Mouse (Mus musculus) ovary, adult 18-20 months (tissue): Measurements from ENCODE around the gene Arl4a.

Source experiments
- DNase-seq: peaks from one replicate; pipeline ENCODE4 v3.0.0; 2022; ENCODE audit warnings: low spot score, mixed read lengths

Arl4a gene

DNA sequence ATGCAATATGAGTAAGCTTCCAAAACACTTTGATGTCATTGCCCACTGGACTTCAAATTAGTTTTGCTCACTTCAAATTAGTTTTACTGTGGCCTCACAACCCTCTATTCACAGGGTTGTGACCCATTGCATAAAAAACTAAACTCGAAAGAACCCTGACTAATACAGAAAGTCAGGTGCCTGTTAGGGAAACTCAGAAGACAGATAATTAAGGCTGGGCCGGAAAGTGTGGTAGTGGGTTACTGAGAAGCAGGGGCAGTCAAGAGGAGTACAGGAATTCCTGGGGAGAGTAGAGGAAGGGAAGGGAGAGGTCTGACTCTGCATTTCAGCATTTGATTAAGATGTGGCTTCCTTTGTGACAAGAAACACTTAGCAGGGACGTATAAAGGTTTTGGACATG is 29.4 kb downstream of the Arl4a start:
- DNase-seq, result no peak

DNA sequence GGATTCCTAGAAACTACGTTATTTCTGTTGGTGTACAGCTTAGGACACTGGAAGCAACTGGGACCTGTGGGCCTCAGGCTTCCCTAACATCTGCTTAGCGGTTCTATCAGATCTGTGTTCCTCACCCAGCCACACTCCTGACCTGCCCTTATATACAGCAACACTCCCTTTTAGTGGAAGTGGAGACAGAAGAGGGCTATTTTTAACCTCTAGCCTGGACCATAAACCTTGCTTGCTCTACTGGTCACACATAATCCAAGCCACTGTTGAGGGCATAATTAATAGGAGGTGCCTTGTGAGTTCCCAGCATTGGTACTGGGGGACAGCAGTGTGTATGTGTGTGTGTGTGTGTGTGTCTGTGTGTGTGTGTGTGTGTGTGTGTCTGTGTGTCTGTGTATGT is 33.1 kb downstream of the Arl4a start:
- no peak for DNase-seq

DNA sequence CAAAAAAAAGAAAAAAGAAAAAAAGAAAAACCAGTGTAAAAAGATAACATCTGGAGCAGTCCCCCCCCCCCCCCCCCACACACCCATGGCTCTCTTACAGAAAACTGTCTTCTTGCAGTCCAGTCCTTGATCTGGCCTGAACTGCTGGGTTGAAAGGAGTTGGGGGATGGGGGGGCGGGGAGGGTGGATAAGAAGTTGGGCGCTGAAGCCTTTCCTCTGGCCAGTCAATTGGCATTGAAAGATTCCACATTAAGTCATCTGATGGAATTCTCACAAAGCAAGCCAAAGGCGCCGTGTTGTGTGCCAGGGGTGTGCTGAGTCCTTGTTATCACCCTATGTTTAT is 39.0 kb downstream of the Arl4a start:
- no peak for DNase-seq

DNA sequence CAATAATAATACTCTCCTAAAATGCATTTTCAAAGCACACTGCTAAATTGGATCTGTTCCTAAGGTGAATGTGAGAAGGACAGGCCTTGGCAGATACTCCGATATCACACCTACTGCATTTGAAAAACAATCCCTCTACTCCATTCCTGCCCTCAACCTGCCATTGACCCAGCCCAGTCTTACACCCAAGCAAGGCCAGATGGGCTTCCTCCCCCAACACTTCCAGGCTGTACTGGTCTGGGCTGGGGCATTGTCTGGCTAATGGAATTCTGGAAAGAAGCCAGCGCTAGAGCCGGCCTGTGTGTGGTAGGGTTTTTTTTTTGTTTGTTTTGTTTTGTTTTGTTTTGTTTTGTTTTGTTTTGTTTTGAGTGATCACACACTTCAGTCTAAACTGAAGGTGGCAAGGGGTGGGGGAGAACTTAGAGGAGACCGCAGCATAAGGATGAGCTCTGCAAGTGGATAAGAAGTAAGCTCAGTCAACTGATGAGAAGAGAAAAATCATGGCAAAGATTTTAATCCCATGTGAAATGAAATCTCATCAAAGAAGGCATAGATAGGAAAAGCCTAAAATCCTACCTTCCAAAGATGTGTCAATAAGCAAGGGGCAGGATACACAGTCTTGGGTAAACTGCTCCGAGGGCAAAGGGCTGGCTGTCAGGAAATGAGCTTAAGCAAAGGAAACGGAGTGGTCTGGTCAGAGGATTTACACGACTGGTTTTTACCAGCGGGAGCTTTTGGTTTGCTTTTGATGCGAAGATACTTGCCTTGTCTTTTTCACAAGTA is 39.6 kb downstream of the Arl4a start:
- no peak for DNase-seq

DNA sequence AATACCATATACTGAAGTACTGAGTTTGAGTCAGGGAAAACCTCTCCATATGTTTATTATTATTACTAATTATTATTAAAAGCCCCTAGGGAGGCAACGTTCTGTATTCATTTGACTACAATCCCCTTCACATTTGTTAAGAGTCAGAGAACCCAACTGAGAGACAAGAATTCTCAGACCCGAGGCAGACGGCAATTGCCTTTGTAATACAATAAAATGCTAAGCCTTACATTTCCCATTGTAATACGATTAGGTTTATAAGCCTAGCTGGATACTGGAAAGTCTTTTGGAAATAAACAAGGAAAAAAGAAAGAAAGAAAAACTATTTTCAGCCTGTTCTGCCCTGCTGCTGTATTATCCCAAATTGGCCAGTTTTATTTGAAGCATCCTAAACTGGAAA is 40.2 kb downstream of the Arl4a start:
- no peak for DNase-seq

DNA sequence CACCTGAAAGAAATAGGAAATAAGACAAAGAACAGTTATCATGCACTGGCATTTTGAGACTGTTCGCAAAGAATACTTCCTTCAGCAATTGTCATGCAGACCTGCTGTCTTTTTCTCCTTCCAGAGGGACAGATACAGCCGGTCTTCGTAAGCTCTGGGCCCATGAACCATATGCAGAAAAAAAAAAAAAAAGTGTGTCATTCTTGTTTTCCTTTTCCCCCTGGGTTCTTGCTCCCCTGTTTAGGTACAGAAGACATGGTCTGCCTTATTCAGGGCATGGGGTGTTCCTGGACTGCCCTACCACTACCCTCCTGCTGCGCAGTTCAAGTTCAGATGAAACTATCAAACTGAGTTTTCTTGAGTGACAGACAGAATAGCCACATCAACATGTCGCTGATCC is 41.8 kb downstream of the Arl4a start:
- DNase-seq, result no peak

DNA sequence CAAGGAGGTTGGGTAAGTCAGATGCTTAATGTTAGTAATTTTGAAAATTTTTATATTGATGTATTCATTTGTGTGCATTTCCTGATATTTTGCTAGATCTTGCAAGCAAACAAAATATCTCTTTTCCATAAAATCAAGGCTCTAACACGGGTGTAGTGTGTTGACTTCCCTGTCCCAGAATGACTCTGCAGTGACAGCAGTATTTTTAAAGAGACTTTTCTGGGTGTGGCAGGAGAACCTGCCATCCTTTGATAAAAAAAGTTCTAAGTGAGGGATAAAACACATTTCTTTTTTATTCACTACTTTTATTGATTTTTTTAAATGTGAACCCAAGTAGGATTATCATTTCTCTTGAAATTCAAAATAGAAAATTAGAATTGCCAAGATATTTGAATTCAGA is 42.2 kb downstream of the Arl4a start:
- no peak for DNase-seq

DNA sequence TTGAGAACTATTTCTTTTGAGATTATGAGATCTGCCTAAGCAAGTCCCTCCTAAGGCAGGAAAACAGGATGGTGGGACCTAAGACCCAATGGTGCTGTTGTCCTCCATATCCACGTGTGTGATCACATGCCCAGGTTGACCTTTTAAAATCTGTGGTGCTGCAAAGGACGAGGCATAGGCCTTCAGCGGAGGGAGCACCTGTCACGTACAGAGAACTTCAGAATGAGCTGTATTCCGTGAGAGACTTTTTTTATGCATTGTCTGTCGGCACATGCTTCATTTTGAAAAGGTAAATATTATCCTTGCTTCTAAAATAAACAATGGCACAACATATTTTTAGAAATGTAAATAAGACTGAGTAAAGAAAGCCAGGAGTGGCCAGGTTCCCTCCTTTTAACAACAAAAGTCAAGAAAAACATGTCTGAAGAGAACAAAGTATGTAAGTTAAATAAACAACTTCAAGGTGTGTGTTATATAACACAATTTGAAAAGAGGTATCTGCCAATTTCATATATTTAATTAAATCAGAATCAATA is 45.0 kb downstream of the Arl4a start:
- no peak for DNase-seq

DNA sequence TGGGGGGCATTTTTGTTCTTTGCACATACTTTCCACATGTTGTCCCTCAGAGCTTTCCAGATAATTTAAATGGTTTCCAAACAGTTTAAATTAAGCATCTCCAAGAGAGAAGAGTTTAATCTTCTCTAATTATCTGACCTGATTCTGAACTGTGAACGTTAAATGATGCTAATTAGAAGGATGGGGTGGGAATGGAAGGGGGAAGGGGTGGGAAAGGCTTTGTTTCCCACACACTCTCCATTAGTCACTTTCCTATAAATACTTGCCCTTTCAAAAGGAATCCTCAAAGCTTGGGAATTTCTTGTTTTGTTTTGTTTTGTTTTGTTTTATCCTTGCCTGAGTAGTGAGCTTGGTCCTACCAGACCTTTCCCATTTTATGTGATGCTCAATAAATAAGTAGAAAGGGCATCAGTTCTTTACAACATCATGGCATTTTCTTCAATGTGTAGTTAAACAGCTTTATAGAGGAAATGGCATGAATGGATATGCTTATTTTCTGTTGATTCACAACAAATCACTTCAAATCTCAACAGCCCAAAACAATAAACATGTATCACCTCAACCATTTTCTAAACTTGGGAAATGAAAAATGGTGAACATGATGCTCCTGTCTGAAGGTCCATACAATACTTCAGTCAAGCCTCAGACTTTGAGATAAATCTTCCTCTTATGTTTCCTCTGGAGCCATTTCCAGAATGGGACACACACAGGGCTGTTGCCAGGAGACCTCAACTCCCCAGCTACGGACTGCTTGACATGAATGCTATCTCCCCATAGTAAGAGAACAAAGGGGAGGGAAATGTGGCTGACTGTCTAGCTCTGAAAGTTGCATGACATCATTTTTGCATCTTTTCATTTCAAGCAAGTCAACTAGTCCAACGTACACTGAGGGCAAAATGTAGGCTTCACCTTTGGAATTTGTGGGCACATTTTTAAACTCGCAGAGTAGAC is 46.7 kb downstream of the Arl4a start:
- DNase-seq, result no peak

DNA sequence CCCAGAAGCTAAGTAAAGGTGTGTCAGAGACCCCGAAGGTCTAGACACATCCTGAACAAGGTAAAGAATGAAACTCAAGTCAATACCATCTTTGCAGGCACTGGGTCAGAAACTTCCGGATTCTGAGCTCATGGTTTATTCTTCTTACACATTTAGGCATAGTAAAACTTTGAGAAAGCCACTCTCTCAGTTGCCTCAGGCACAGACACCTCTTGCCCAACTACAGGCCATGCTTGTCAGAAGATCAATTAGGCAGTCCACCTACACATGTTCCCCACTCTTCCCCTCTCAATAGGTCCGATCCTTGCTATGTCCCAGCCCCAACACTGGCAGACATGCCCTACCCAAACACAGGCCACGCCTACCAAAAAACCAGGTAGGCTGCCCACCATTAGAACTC is 48.7 kb downstream of the Arl4a start:
- DNase-seq, result no peak

DNA sequence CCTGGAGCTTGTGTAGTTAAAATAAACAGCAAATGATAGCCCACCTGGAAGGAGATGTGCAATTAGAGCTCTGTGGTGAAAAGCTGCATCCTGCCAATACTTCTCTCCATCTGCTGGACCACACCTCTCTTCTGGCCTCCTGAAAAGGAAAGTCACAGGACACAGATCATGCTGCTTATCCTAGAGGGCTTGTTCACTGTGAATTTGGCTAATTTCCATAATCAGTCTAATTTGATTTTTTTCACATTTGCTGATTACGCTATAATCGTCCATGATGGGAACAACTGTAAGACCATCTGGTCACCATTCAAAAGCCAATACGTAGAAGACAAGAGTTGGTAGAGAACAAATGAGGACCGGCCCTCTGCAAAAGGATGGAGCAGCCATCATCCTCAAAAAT is 50.6 kb downstream of the Arl4a start:
- no peak for DNase-seq

DNA sequence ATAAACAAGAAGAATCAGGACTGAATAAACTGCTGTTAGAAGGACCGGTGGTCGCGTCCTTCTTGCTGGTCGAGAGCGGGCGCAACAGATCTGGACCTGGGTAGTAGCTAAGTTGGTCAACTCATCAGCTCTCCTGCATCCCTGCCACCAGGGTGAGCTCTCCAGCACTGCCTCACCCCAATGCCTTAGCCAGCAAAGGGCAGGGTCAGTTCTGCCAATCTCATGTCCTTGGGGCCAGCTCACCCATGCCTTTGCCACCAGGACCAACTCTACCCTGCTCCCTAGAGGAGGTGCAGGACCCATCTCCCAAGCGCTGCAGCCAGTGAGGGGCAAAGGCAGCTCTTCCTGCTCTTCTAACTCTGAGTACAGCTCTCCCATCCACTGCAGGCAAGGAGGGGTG is 52.2 kb downstream of the Arl4a start:
- DNase-seq, result no peak

DNA sequence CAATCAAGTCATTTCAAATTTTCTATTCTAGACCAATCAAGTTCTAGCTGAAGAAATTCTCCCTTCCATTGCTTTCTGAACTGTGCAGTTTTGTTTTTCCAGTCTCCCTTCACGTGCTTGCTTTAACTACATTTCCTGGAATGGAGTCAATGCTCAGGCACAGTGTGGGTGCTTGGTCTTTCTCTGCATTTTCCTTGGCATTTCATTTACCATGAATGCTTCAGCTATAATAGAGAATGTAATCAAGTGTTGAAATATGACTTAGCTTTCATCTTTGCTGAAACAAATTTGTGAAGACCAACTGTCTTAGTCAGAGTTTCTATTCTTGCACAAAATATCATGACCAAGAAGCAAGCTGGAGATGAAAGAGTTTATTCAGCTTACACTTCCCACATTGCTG is 58.0 kb downstream of the Arl4a start:
- DNase-seq, result no peak

DNA sequence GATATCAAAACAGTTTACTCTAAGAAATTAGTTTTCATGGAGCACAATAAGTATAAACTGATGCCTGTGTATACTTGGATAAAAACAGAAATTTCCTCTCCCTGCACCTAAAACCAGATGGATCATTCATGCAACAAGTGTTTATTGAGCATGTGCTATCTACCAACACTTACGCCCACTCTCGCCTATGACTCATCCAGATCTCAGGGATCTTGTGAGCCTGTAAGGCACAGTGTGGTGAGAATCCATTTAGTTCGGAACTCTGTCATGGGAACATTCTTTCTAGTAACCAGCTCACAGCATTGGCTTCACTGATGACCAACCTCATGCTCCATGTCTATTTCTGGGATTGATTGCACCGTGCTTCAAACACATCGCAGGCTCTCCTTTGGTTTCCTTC is 58.8 kb downstream of the Arl4a start:
- DNase-seq, result no peak

DNA sequence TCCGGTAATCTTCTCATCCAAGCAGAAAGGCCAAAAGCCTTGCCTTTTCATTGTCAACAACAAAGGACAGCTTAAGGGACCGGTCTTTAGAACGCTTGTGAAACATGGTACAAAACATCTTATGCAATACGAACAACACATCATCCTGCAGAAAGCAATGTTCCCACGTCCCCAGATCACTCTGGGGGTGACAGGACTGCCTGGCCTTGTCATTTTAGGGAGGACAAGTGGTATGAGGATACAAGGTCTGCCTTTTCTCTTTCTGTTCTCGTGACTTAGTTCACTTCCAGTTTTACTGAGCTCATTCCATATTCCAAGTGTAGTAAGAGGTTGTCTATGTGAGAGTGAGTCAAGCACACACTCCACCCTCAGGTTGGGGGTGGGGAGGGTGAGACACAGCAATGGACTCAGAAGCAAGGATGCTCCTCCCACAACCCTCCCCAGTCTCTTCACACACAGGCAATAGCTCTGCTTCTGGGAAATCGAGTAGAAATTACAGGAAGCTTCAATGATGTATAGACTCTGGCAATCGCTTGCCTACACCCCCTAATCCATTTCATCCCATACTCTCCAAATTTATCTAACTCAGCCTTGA is 59.7 kb downstream of the Arl4a start:
- no peak for DNase-seq

DNA sequence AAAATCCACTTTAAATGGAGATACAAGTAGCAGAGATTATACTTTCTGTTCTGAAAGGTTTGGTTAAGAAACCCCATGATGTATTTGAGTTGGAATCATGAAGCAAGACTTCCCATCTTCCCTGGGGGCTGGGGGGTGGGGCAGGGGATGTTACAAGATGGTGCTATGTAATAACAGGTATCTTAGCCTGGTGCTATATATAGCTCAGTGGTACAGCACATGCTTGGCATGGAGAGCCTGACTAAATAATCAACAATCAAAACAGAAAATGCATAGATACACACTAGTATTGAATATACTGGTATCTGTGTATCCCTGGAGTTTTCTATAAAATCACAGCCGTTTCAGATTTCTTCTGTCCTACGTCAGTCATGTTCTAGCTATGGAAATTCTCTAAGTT is 61.4 kb downstream of the Arl4a start:
- DNase-seq, result no peak

DNA sequence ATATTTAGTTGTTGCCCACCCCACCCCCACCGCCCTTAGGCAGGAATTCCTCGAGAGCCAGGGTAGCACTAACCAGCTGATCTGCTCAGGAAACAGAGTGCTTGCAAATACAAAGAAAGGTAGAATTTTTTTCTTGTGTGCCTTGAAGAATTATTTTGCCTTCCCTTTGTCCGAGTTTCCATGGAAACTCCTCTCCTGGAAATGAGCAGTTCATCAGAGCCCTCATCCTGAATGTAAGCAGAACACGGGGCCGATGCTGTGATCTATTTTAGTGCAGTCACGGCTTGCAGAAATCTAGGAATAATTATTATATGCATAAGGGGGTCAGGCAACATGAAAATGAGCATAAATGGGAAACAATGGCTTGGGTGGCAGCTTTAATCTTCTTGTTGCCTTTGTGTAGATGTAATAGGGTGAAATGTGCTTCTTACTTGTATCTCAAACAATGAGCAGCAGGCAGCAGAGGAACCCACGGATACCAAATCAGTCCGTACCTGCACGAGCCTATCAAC is 61.9 kb downstream of the Arl4a start:
- DNase-seq, result no peak

DNA sequence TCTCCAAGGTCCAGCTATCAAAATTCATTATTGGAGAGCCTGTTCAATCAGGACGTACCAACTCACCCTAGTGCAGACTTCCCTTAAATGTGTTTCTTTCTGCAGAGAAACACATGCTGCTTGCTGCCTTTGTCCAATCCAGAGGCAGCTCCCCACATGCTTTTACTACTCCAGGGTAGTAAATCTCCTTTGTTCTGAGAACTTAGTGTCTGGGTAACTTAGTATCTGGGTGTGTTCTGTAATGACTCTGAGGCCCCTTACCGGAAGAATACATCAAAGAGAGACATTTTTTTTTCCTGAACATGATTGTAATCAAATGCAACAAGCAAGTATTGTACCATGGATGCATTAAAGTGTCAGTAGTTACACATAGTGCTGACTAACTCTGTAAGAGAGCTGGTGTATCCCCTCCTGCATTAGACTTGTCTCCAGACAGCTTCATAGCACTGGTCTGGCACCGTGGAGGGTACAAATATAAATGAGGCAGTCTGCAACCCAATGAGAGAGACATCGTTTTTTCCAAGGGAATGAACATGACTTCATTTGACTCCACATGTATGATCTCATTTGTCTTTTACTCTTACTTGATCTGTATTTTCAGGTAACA is 62.7 kb downstream of the Arl4a start:
- DNase-seq, result no peak

DNA sequence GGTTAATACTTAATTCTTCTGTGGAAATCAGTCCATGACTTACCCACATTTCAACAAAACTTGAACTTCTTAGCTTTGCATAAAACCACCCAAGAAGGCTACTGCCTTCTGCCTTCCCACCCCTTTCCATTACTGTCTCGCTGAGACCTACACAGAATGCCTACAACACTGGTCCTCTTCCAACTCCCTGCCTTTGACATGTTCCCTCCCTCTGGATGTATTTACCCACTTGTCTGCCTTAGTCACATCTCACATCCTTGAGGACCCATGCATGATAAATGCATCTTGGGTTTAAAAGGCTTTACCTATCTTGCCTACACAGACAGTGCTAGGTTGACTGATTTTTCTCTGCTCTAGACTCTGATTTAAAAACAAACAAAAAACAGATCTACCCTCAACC is 63.6 kb downstream of the Arl4a start:
- DNase-seq, result no peak

DNA sequence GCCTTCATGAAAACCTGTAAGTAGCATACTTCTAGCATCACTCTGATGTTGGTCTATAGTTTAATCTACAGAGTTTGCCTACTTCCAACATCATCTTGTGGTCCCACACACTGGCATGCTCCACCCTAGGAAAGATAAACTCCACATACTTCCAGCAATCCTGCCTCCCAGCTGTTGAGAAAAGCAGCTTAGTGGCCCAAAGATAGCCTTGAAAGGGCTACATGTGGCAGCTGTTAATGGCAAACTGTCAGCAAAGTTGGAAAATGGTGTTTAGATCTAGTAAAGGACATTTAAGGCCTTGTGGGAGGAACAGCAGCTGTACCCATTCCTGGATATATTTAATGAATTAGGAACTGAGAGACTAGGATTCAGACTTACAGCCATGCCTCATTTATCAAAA is 68.3 kb downstream of the Arl4a start:
- DNase-seq, result no peak

DNA sequence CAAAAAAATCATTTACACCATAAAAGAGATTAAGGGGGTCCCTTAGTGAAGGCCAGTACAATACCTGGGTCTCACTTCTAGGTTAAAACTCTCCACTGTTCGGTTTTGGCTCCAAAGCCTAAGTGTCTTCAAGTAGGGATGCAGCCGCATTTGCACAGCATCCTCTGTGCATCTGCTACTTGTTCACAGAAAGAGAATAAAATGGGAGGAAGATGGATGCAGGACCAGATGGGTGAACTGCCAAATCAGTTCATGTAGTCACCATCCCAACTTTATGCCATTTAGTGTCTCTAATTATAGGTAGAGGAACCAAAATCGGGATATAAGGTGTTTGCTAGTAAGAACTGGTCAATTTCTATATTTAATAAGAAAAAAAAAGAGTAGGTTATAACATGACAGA is 69.7 kb downstream of the Arl4a start:
- no peak for DNase-seq

DNA sequence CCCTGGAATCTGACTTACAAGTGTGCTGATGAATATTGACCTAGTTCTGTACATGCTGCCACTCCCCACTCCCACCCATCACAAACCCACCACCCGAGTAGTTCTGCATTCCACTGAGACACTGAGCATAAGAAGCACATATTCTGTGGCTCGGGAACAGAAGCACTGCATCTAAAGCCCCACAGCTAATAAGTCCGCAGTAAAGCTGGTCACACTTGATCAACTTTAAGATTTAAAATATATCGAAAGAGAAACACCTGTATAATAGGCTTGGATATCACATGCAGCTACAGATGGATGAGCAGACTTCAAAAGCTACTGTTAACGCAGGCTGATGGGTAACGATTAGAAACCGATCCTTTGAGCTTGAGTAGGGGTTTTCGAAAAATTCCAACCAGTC is 78.7 kb downstream of the Arl4a start:
- DNase-seq, result no peak
